Mouse (Mus musculus) MEL (cell line): ENCODE results near the gene Bsnd.
A peak's percentile ranks its signal among the peaks of the same experiment; 100 is the strongest.

Experiments used
- CTCF ChIP-seq, 3 experiments: IDR thresholded peaks in 2 of 3; conservative IDR thresholded peaks in 1 of 3; 2 replicates each; pipeline ENCODE4 v1.5.1; 2011 to 2012; ENCODE audit warnings: low read length in 3 of 3, low read depth in 2 of 3, mild to moderate bottlenecking in 2 of 3, improper control_type of control experiment in 1 of 3, inconsistent platforms in 1 of 3, mixed read lengths in 1 of 3, moderate library complexity in 1 of 3; ENCODE audit not compliant: control insufficient read depth in 1 of 3, insufficient read depth in 1 of 3, poor library complexity in 1 of 3, severe bottlenecking in 1 of 3
- EP300 ChIP-seq, 2 experiments: IDR thresholded peaks; 2 replicates each; pipeline ENCODE4 v1.6.1; 2011; ENCODE audit warnings: improper control_type of control experiment in 2 of 2, low read length in 2 of 2, low read depth in 1 of 2, mild to moderate bottlenecking in 1 of 2
- GATA1 ChIP-seq: IDR thresholded peaks from 2 replicates; pipeline ENCODE4 v1.6.1; 2011; ENCODE audit warnings: low read depth, low read length, improper control_type of control experiment
- SIN3A ChIP-seq: IDR thresholded peaks from 2 replicates; pipeline ENCODE4 v1.6.1; 2012; ENCODE audit warnings: low read length, improper control_type of control experiment, inconsistent platforms
- TBP ChIP-seq: IDR thresholded peaks from 2 replicates; pipeline ENCODE4 v1.8.0; 2011; ENCODE audit warnings: low read depth, low read length, improper control_type of control experiment
- USF1 ChIP-seq: IDR thresholded peaks from 2 replicates; pipeline ENCODE4 v1.6.1; 2014; ENCODE audit warnings: low read depth, mild to moderate bottlenecking, inconsistent platforms, low read length, improper control_type of control experiment, moderate library complexity

DNA sequence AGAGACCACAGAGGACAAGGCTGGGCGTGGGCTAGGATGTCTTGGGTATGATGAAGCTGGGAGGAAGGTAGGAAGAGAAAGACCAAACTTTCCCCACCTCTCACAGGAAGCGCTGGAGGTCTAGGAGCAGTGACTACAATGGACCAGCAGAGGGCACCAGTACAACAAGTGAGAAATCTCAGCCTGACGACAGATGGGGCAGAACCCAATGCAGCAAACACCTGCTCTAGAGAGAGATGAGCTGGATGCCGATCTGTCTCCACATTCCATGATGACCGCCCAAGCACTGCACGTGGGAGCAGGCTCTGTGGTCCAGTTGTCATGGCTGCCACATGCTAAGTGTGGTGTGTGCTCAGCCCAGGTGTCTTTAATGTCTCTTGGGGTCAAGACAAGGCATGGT, 17.8 kb downstream of the Bsnd start:
- TF ChIP-seq EP300 (IDR thresholded peaks at IDR 0.05; ENCODE audit: low read depth in 1 of 2, low read length in 2 of 2) (no peak), CTCF (IDR thresholded peaks at IDR 0.05 in 2 of 3, conservative IDR thresholded peaks at IDR 0.05 in 1 of 3; ENCODE audit: control insufficient read depth in 1 of 3, insufficient read depth in 1 of 3, low read depth in 2 of 3, low read length in 3 of 3, poor library complexity in 1 of 3, severe bottlenecking in 1 of 3) (peak; percentile 83 to 92 (median 91)), TBP (no peak), GATA1 (no peak), USF1 (no peak), SIN3A (no peak)
